Mouse (Mus musculus) stomach, postnatal 0 days (tissue): ENCODE results near the gene Ctsc.

ENCODE experiments used
- CTCF ChIP-seq: IDR thresholded peaks from 2 replicates; pipeline ENCODE4 v1.5.1; 2016; ENCODE audit warnings: antibody characterized with exemption, low read depth, mild to moderate bottlenecking, moderate library complexity
- EP300 ChIP-seq: optimal IDR thresholded peaks from 2 replicates; pipeline ENCODE3; 2016; ENCODE audit warnings: antibody characterized with exemption

GRCm38 (mm10) chr7:88269913-88270312 is 8.0 kb upstream of the Ctsc start:
- no peak for TF ChIP-seq EP300
- no peak for TF ChIP-seq CTCF
